Mouse (Mus musculus) cerebellum, adult 2 months (tissue): ENCODE results near the gene Ankdd1a. TPM values are rescaled to one million over a fixed set of nuclear protein-coding genes. Genes with fewer than 3 reads are reported as not detected.

Experiments used
- DNase-seq, 2 experiments: peaks; one replicate each; pipeline ENCODE4 v3.0.0; 2021
- H3K27ac ChIP-seq: fragments of 200-500 bp; 2 replicates; pipeline ENCODE4 v1.5.1; 2012; ENCODE audit warnings: low read length, control low read depth, inconsistent platforms; ENCODE audit not compliant: insufficient read depth
- H3K27me3 ChIP-seq: fragments of 200-500 bp; 2 replicates; pipeline ENCODE4 v1.6.1; 2012; ENCODE audit warnings: inconsistent platforms, mild to moderate bottlenecking, low read length, moderate library complexity; ENCODE audit not compliant: control insufficient read depth, insufficient read depth
- H3K4me1 ChIP-seq: fragments of 200-500 bp; 2 replicates; pipeline ENCODE4 v1.6.1; 2011; ENCODE audit warnings: low read length; ENCODE audit not compliant: control insufficient read depth, insufficient read depth
- H3K4me3 ChIP-seq: fragments of 200-500 bp; replicated peaks from 2 replicates; pipeline ENCODE3; 2011; ENCODE audit warnings: mild to moderate bottlenecking, low read depth, low read length, control low read depth; ENCODE audit not compliant: insufficient read depth
- CTCF ChIP-seq: fragments of 200-500 bp; IDR thresholded peaks from 2 replicates; pipeline ENCODE4 v1.5.1; 2011; ENCODE audit warnings: low read depth, mild to moderate bottlenecking, control low read depth, low read length, moderate library complexity, borderline replicate concordance; ENCODE audit not compliant: insufficient read depth
- POLR2A ChIP-seq: fragments of 200-500 bp; IDR thresholded peaks from 2 replicates; pipeline ENCODE4 v1.6.1; 2011; ENCODE audit warnings: low read length, control low read depth, borderline replicate concordance; ENCODE audit not compliant: insufficient read depth
- WGBS: fragments of 180-500 bp; shearing (Covaris S2); methylation state at CpG from one replicate; pipeline ENCODE4 v1.1.7; 2018; 5-methylcytosine and 5-hydroxymethylcytosine counted together
- polyA plus RNA-seq: library from polyadenylated mRNA; depleted of rRNA; stranded (reverse); fragments of >200 nt; gene quantifications from 2 replicates; pipeline ENCODE4 v1.2.3, GENCODE M21; 2012

Ankdd1a gene
- polyA plus RNA-seq, 1 experiment: 1.1 TPM

- WGBS: 93% methylated on average over 5 of the region's 5 CpGs
- H3K4me1 ChIP-seq: peaks cover 7% of the 10 kb centered on the region; the same call in 1 of the 2 replicates
- H3K27ac ChIP-seq: no peak overlapping the region
- H3K27me3 ChIP-seq: no peaks in the 10 kb centered on the region
- no peak for DNase-seq
- H3K4me3 ChIP-seq: no peak overlapping the region
- TF ChIP-seq POLR2A: no peak
- TF ChIP-seq CTCF: no peak
Measured at GRCm38 (mm10) chr9:65556979-65557378, 37.0 kb upstream of the Ankdd1a start.

GRCm38 (mm10) chr9:65556349-65556748, 36.4 kb upstream of the Ankdd1a start:
- H3K4me1 ChIP-seq: peaks cover 5% of the 10 kb centered on the region; the same call in 1 of the 2 replicates
- WGBS: 85% methylated on average over 8 of the region's 8 CpGs
- H3K4me3 ChIP-seq: no peak overlapping the region
- no peak overlapping the region for H3K27ac ChIP-seq
- H3K27me3 ChIP-seq: no peaks in the 10 kb centered on the region
- no peak for TF ChIP-seq POLR2A
- no peak for TF ChIP-seq CTCF
- no peak for DNase-seq

GRCm38 (mm10) chr9:65555621-65556020, 35.6 kb upstream of the Ankdd1a start:
- WGBS: 52% methylated on average over 4 of the region's 4 CpGs
- no peak overlapping the region for H3K27ac ChIP-seq
- no peak overlapping the region for H3K4me3 ChIP-seq
- no peaks in the 10 kb centered on the region for H3K27me3 ChIP-seq
- no peaks in the 10 kb centered on the region; the same call in 1 of the 2 replicates for H3K4me1 ChIP-seq
- DNase-seq: no peak
- no peak for TF ChIP-seq CTCF
- no peak for TF ChIP-seq POLR2A

- DNase-seq: no peak
- no peak overlapping the region for H3K4me3 ChIP-seq
- H3K27me3 ChIP-seq: no peaks in the 10 kb centered on the region
- no peaks in the 10 kb centered on the region for H3K4me1 ChIP-seq
- H3K27ac ChIP-seq: no peak overlapping the region
- WGBS: 52% methylated on average over 5 of the region's 5 CpGs
- no peak for TF ChIP-seq POLR2A
- no peak for TF ChIP-seq CTCF
Measured at GRCm38 (mm10) chr9:65555001-65555405, 35.0 kb upstream of the Ankdd1a start.

GRCm38 (mm10) chr9:65552711-65553110, 32.7 kb upstream of the Ankdd1a start:
- H3K27ac ChIP-seq: no peak overlapping the region
- no peak overlapping the region for H3K4me3 ChIP-seq
- WGBS: 98% methylated on average over 2 of the region's 2 CpGs
- DNase-seq: no peak
- H3K27me3 ChIP-seq: no peaks in the 10 kb centered on the region
- no peak for TF ChIP-seq CTCF
- TF ChIP-seq POLR2A: no peak
- H3K4me1 ChIP-seq: peaks cover 2% of the 10 kb centered on the region; the same call in 1 of the 2 replicates

GRCm38 (mm10) chr9:65552141-65552540, 32.1 kb upstream of the Ankdd1a start:
- Histone ChIP-seq H3K4me1 (peaks cover 2% of the 10 kb centered on the region; the same call in 1 of the 2 replicates), H3K4me3 (no peak overlapping the region), H3K27me3 (no peaks in the 10 kb centered on the region), H3K27ac (no peak overlapping the region)
- 88% methylated on average over 5 of the region's 5 CpGs for WGBS
- no peak for DNase-seq
- TF ChIP-seq CTCF (no peak), POLR2A (no peak)

GRCm38 (mm10) chr9:65551035-65551434, 31.0 kb upstream of the Ankdd1a start:
- WGBS: 55% methylated on average over 5 of the region's 5 CpGs
- H3K4me3 ChIP-seq: no peak overlapping the region
- no peak overlapping the region for H3K27ac ChIP-seq
- no peak for DNase-seq
- TF ChIP-seq POLR2A: no peak
- TF ChIP-seq CTCF: no peak
- H3K4me1 ChIP-seq: peaks cover 2% of the 10 kb centered on the region; the same call in 1 of the 2 replicates
- H3K27me3 ChIP-seq: no peaks in the 10 kb centered on the region

- no peak overlapping the region for H3K4me3 ChIP-seq
- peaks cover 4% of the 10 kb centered on the region for H3K4me1 ChIP-seq
- TF ChIP-seq POLR2A: no peak
- DNase-seq: no peak
- H3K27me3 ChIP-seq: no peaks in the 10 kb centered on the region
- H3K27ac ChIP-seq: no peak overlapping the region
- WGBS: 71% methylated on average over 7 of the region's 7 CpGs
Measured at GRCm38 (mm10) chr9:65550079-65550831, 30.3 kb upstream of the Ankdd1a start.
